33 mouse cellular contexts compared by ENCODE assay signal in genomic region chr9:88524367-88524766, GRCm38 (mm10). TPM values are rescaled to one million over a fixed set of nuclear protein-coding genes. Genes with fewer than 3 reads are reported as not detected.
DNase-seq lines count a peak whose midpoint lies in the region; ATAC-seq and TF ChIP-seq lines count a peak whose summit lies in the region.
"Had no signal": no experiment of that assay in that cellular context is flagged by ENCODE, and none has a peak within 500 bp of the region (broad histone marks: within the 10 kb centered on the region; RNA-seq: fewer than 3 reads in every experiment).

No protein-coding gene starts in this region.

- H3K9ac ChIP-seq in liver, embryonic 12.5 days: 0 out of 2 replicates have a peak overlapping the region, but pooled peaks have one; percentile 91
- no peak overlapping the region for H3K9ac ChIP-seq in liver, embryonic 11.5 days (ENCODE audit: low read depth, low read length)
- no peak overlapping the region for H3K9ac ChIP-seq in midbrain, postnatal 0 days (replicated peaks; ENCODE audit: low read length, poor library complexity, severe bottlenecking)
- no peak overlapping the region for H3K9ac ChIP-seq in midbrain, embryonic 14.5 days (replicated peaks; ENCODE audit: low read length)
- H3K9ac ChIP-seq in forebrain, embryonic 13.5 days: no peak overlapping the region
- H3K9ac ChIP-seq: embryonic facial prominence, embryonic 13.5 days; heart, embryonic 12.5 days; hindbrain, embryonic 14.5 days; limb, embryonic 12.5 days; neural tube, embryonic 12.5 days had no signal

- no peaks in the 10 kb centered on the region for H3K27me3 ChIP-seq in liver, embryonic 12.5 days (replicated peaks)
- no peaks in the 10 kb centered on the region for H3K27me3 ChIP-seq in liver, embryonic 11.5 days (replicated peaks; ENCODE audit: control insufficient read depth, insufficient read depth, low read length)
- H3K27me3 ChIP-seq in midbrain, postnatal 0 days (ENCODE audit: insufficient read depth, low read length): no peaks in the 10 kb centered on the region
- H3K27me3 ChIP-seq in midbrain, embryonic 14.5 days (ENCODE audit: control insufficient read depth, insufficient read depth, low read length): no peaks in the 10 kb centered on the region
- H3K27me3 ChIP-seq in forebrain, embryonic 13.5 days: no peaks in the 10 kb centered on the region
- H3K27me3 ChIP-seq: CH12.LX; embryonic facial prominence, embryonic 13.5 days; heart, embryonic 12.5 days; limb, embryonic 12.5 days; neural tube, embryonic 12.5 days had no signal

- H3K9me3 ChIP-seq in liver, embryonic 12.5 days (replicated peaks): no peaks in the 10 kb centered on the region
- H3K9me3 ChIP-seq in liver, embryonic 11.5 days (ENCODE audit: control insufficient read depth, low read length): no peaks in the 10 kb centered on the region
- no peaks in the 10 kb centered on the region for H3K9me3 ChIP-seq in midbrain, postnatal 0 days (ENCODE audit: low read length)
- H3K9me3 ChIP-seq in midbrain, embryonic 14.5 days (ENCODE audit: control insufficient read depth, low read length): no peaks in the 10 kb centered on the region
- H3K9me3 ChIP-seq in forebrain, embryonic 13.5 days (replicated peaks): no peaks in the 10 kb centered on the region
- H3K9me3 ChIP-seq: embryonic facial prominence, embryonic 13.5 days; forebrain, embryonic 10.5 days; G1E; heart, embryonic 12.5 days; limb, embryonic 12.5 days; neural tube, embryonic 12.5 days had no signal

- no peak overlapping the region for H3K4me3 ChIP-seq in liver, embryonic 12.5 days
- no peak overlapping the region for H3K4me3 ChIP-seq in liver, embryonic 11.5 days (ENCODE audit: low read depth, low read length)
- no peak overlapping the region for H3K4me3 ChIP-seq in midbrain, postnatal 0 days (ENCODE audit: low read depth, low read length)
- H3K4me3 ChIP-seq in midbrain, embryonic 14.5 days (replicated peaks; ENCODE audit: low read depth, low read length): no peak overlapping the region
- no peak overlapping the region for H3K4me3 ChIP-seq in forebrain, embryonic 13.5 days
- H3K4me3 ChIP-seq: embryonic facial prominence, embryonic 13.5 days; heart, embryonic 12.5 days; left cerebral cortex, adult 2 months; limb, embryonic 12.5 days; neural tube, embryonic 12.5 days had no signal

- peaks cover 31% of the 10 kb centered on the region for H3K4me1 ChIP-seq in liver, embryonic 12.5 days
- no peaks in the 10 kb centered on the region for H3K4me1 ChIP-seq in liver, embryonic 11.5 days (replicated peaks; ENCODE audit: control insufficient read depth, insufficient read depth, low read length)
- peaks cover 10% of the 10 kb centered on the region; the same call in 1 of the 2 replicates for H3K4me1 ChIP-seq in midbrain, postnatal 0 days (ENCODE audit: insufficient read depth, low read length)
- H3K4me1 ChIP-seq in midbrain, embryonic 14.5 days (ENCODE audit: control insufficient read depth, insufficient read depth, low read length): peaks cover 19% of the 10 kb centered on the region
- peaks cover 21% of the 10 kb centered on the region for H3K4me1 ChIP-seq in forebrain, embryonic 13.5 days

- H3K4me2 ChIP-seq in liver, embryonic 12.5 days: peak overlapping the region; percentile 97; the same call in 1 of the 2 replicates
- no peak overlapping the region for H3K4me2 ChIP-seq in liver, embryonic 11.5 days
- no peak overlapping the region for H3K4me2 ChIP-seq in midbrain, postnatal 0 days (ENCODE audit: low read depth, low read length, poor library complexity, severe bottlenecking)
- no peak overlapping the region for H3K4me2 ChIP-seq in midbrain, embryonic 14.5 days (ENCODE audit: low read length)
- H3K4me2 ChIP-seq in forebrain, embryonic 13.5 days: no peak overlapping the region
- H3K4me2 ChIP-seq: neural tube, embryonic 12.5 days had no signal

- ATAC-seq in liver, embryonic 12.5 days: no peak
- no peak for ATAC-seq in liver, embryonic 11.5 days (replicated peaks; ENCODE audit: low FRiP score)
- ATAC-seq in midbrain, postnatal 0 days (ENCODE audit: low FRiP score): no peak
- no peak for ATAC-seq in midbrain, embryonic 14.5 days (ENCODE audit: low FRiP score, low TSS enrichment)
- ATAC-seq in forebrain, embryonic 13.5 days: no peak
- ATAC-seq: inflammation-experienced regulatory T-cells, adult 6 months; lung, postnatal 0 days; midbrain, embryonic 16.5 days had no signal

- TF ChIP-seq CTCF in midbrain, postnatal 0 days (IDR thresholded peaks at IDR 0.05): peak; percentile 39; the same call in 1 of the 2 replicates

- peak; percentile 1 for DNase-seq in embryo, embryonic 10 days (ENCODE audit: low spot score)
- no peak for DNase-seq in embryo, embryonic 11 days
- DNase-seq in liver, embryonic 11.5 days (ENCODE audit: low spot score): no peak
- no peak for DNase-seq in midbrain, postnatal 0 days (ENCODE audit: low spot score)
- DNase-seq in midbrain, embryonic 14.5 days: no peak
- DNase-seq: adrenal gland, postnatal 14 days; cerebellum, adult 11 months; cerebellum, adult 9-10 months; cerebellum, postnatal 36 days; gastrocnemius, postnatal 14 days; heart, adult 18-20 months; heart, postnatal 4 days; kidney, adult 11 months; kidney, postnatal 14 days; thymus, postnatal 14 days had no signal

- no peak overlapping the region; the same call in 1 of the 2 replicates for H3K27ac ChIP-seq in liver, embryonic 12.5 days
- H3K27ac ChIP-seq in liver, embryonic 11.5 days (ENCODE audit: low read depth, low read length): no peak overlapping the region
- H3K27ac ChIP-seq in midbrain, postnatal 0 days (ENCODE audit: low read depth, low read length): no peak overlapping the region
- no peak overlapping the region for H3K27ac ChIP-seq in midbrain, embryonic 14.5 days (replicated peaks; ENCODE audit: low read depth, low read length)
- no peak overlapping the region for H3K27ac ChIP-seq in forebrain, embryonic 13.5 days
- H3K27ac ChIP-seq: embryonic facial prominence, embryonic 13.5 days; hindbrain, embryonic 14.5 days; left cerebral cortex, adult 2 months; limb, embryonic 12.5 days; neural tube, embryonic 12.5 days had no signal

- 86% methylated on average over 2 of the region's 2 CpGs for WGBS in liver, embryonic 12.5 days (ENCODE audit: insufficient replicate concordance)
- 75% methylated on average over 2 of the region's 2 CpGs for WGBS in liver, embryonic 11.5 days
- 99% methylated on average over 2 of the region's 2 CpGs for WGBS in midbrain, postnatal 0 days
- 95% methylated on average over 2 of the region's 2 CpGs for WGBS in midbrain, embryonic 14.5 days
- WGBS in forebrain, embryonic 13.5 days: 95% methylated on average over 2 of the region's 2 CpGs

- peaks cover 22% of the 10 kb centered on the region for H3K36me3 ChIP-seq in liver, embryonic 12.5 days
- peaks cover 11% of the 10 kb centered on the region for H3K36me3 ChIP-seq in liver, embryonic 11.5 days (ENCODE audit: control insufficient read depth, insufficient read depth, low read length)
- H3K36me3 ChIP-seq in midbrain, postnatal 0 days (ENCODE audit: insufficient read depth, low read length): 0 out of 2 replicates have a peak, but pooled peaks cover 4% of the 10 kb centered on the region
- H3K36me3 ChIP-seq in midbrain, embryonic 14.5 days (ENCODE audit: control insufficient read depth, insufficient read depth, low read length): peaks cover 14% of the 10 kb centered on the region
- peaks cover 15% of the 10 kb centered on the region for H3K36me3 ChIP-seq in forebrain, embryonic 13.5 days (ENCODE audit: poor library complexity, severe bottlenecking)

RNA-seq across cellular contexts. Expression of gene Zfp949, which starts 23.5 kb away (rescaled TPM):
- 5.9 and 6.2 TPM in 2 replicates for polyA plus RNA-seq in liver, embryonic 12.5 days (2016; fragmentation: Nextera tagmentation; extraction: Ambion mirVana)
- polyA plus RNA-seq in liver, embryonic 11.5 days (2014; fragmentation: Nextera tagmentation; extraction: Ambion mirVana): 5.2 and 6.0 TPM in 2 replicates
- total RNA-seq in midbrain, postnatal 0 days (2014; rRNA removed): 11.1 and 16.5 TPM in 2 replicates
- 14.9 and 15.1 TPM in 2 replicates for polyA plus RNA-seq in midbrain, postnatal 0 days (2015; fragmentation: Nextera tagmentation; extraction: Ambion mirVana)
- polyA plus RNA-seq in midbrain, embryonic 14.5 days (2014; fragmentation: Nextera tagmentation; extraction: Ambion mirVana): 16.5 and 20.2 TPM in 2 replicates
- 12.4 and 13.6 TPM in 2 replicates for polyA plus RNA-seq in forebrain, embryonic 13.5 days (2015; fragmentation: Nextera tagmentation; extraction: Ambion mirVana)

RNA-seq across cellular contexts. Expression of gene Syncrip, which starts 42.0 kb away (rescaled TPM):
- 77.0 and 79.0 TPM in 2 replicates for polyA plus RNA-seq in liver, embryonic 12.5 days (2016; fragmentation: Nextera tagmentation; extraction: Ambion mirVana)
- 116 and 124 TPM in 2 replicates for polyA plus RNA-seq in liver, embryonic 11.5 days (2014; fragmentation: Nextera tagmentation; extraction: Ambion mirVana)
- total RNA-seq in midbrain, postnatal 0 days (2014; rRNA removed): 79.0 and 92.1 TPM in 2 replicates
- 55.8 and 64.0 TPM in 2 replicates for polyA plus RNA-seq in midbrain, postnatal 0 days (2015; fragmentation: Nextera tagmentation; extraction: Ambion mirVana)
- 85.3 and 117 TPM in 2 replicates for polyA plus RNA-seq in midbrain, embryonic 14.5 days (2014; fragmentation: Nextera tagmentation; extraction: Ambion mirVana)
- polyA plus RNA-seq in forebrain, embryonic 13.5 days (2015; fragmentation: Nextera tagmentation; extraction: Ambion mirVana): 128 and 131 TPM in 2 replicates

RNA-seq across cellular contexts. Expression of gene Trim43a, which starts 56.3 kb away (rescaled TPM):
- polyA plus RNA-seq in liver, embryonic 12.5 days (2016; fragmentation: Nextera tagmentation; extraction: Ambion mirVana): not detected in 2 replicates
- polyA plus RNA-seq in liver, embryonic 11.5 days (2014; fragmentation: Nextera tagmentation; extraction: Ambion mirVana): not detected in 2 replicates
- total RNA-seq in midbrain, postnatal 0 days (2014; rRNA removed): 0.99 TPM in 1 of 2 replicates, not detected in the other
- polyA plus RNA-seq in midbrain, postnatal 0 days (2015; fragmentation: Nextera tagmentation; extraction: Ambion mirVana): 0.07 and 0.29 TPM in 2 replicates
- polyA plus RNA-seq in midbrain, embryonic 14.5 days (2014; fragmentation: Nextera tagmentation; extraction: Ambion mirVana): 0.20 TPM in 1 of 2 replicates, not detected in the other
- 0.22 and 0.34 TPM in 2 replicates for polyA plus RNA-seq in forebrain, embryonic 13.5 days (2015; fragmentation: Nextera tagmentation; extraction: Ambion mirVana)
- total RNA-seq: heart, adult 18-20 months; heart, postnatal 4 days; megakaryocyte-erythroid progenitor cell, adult 5-6 weeks had no signal
- polyA plus RNA-seq: forebrain, embryonic 10.5 days; G1E; hindbrain, embryonic 14.5 days; inflammation-experienced regulatory T-cells, adult 6 months; kidney, embryonic 14.5 days; limb, embryonic 12.5 days; lung, postnatal 0 days; macrophage; midbrain, embryonic 16.5 days; myocyte had no signal
